Mouse (Mus musculus): ENCODE measurements around the gene Tcfl5.

- TF ChIP-seq GATA1 (IDR thresholded peaks at IDR 0.05; ENCODE audit: borderline replicate concordance, low read length) (no peak), FLI1 (IDR thresholded peaks at IDR 0.05; ENCODE audit: low read length) (no peak)
Observed at GRCm38 (mm10) chr2:180643626-180644025, 1.1 kb upstream of the Tcfl5 start.

Measured in megakaryocyte, embryonic 14.5 days (primary cell).